Mouse (Mus musculus): ENCODE measurements around the gene Cacna1d.

Gene Cacna1d

GRCm38 (mm10) chr14:30272976-30273375, 218.3 kb downstream of the Cacna1d start:
- intact Hi-C loops (cut with DNase I) = no loop called here

- intact Hi-C loops (cut with DNase I) = no loop called here
Measured at GRCm38 (mm10) chr14:30272523-30272922, 218.7 kb downstream of the Cacna1d start.

- intact Hi-C loops (cut with DNase I) = no loop called here
Measured at GRCm38 (mm10) chr14:30271856-30272255, 219.4 kb downstream of the Cacna1d start.

GRCm38 (mm10) chr14:30270350-30270749, 220.9 kb downstream of the Cacna1d start:
- intact Hi-C loops (cut with DNase I) = no loop called here

- intact Hi-C loops (cut with DNase I) = no loop called here
Measured at GRCm38 (mm10) chr14:30265728-30266127, 225.5 kb downstream of the Cacna1d start.

- intact Hi-C loops (cut with DNase I) = no loop called here
Measured at GRCm38 (mm10) chr14:30261561-30262251, 229.5 kb downstream of the Cacna1d start.

GRCm38 (mm10) chr14:30257626-30258025, 233.6 kb downstream of the Cacna1d start:
- intact Hi-C loops (cut with DNase I) = no loop called here

GRCm38 (mm10) chr14:30256486-30256885, 234.8 kb downstream of the Cacna1d start:
- intact Hi-C loops (cut with DNase I) = no loop called here

- intact Hi-C loops (cut with DNase I) = no loop called here
Measured at GRCm38 (mm10) chr14:30255701-30256400, 235.4 kb downstream of the Cacna1d start.

- intact Hi-C loops (cut with DNase I) = no loop called here
Measured at GRCm38 (mm10) chr14:30254776-30255175, 236.5 kb downstream of the Cacna1d start.

GRCm38 (mm10) chr14:30252824-30253223, 238.4 kb downstream of the Cacna1d start:
- intact Hi-C loops (cut with DNase I) = no loop called here

GRCm38 (mm10) chr14:30251351-30251750, 239.9 kb downstream of the Cacna1d start:
- intact Hi-C loops (cut with DNase I) = no loop called here

GRCm38 (mm10) chr14:30249591-30249990, 241.7 kb downstream of the Cacna1d start:
- intact Hi-C loops (cut with DNase I) = no loop called here

- intact Hi-C loops (cut with DNase I) = no loop called here
Measured at GRCm38 (mm10) chr14:30248811-30249210, 242.4 kb downstream of the Cacna1d start.

GRCm38 (mm10) chr14:30248121-30248520, 243.1 kb downstream of the Cacna1d start:
- intact Hi-C loops (cut with DNase I) = no loop called here

- intact Hi-C loops (cut with DNase I) = no loop called here
Measured at GRCm38 (mm10) chr14:30247606-30248005, 243.6 kb downstream of the Cacna1d start.

GRCm38 (mm10) chr14:30244776-30245175, 246.5 kb downstream of the Cacna1d start:
- intact Hi-C loops (cut with DNase I) = no loop called here

GRCm38 (mm10) chr14:30242818-30243205, 248.4 kb downstream of the Cacna1d start:
- intact Hi-C loops (cut with DNase I) = no loop called here

GRCm38 (mm10) chr14:30242166-30242817, 249.0 kb downstream of the Cacna1d start:
- intact Hi-C loops (cut with DNase I) = no loop called here

- intact Hi-C loops (cut with DNase I) = no loop called here
Measured at GRCm38 (mm10) chr14:30240916-30241515, 250.2 kb downstream of the Cacna1d start.

- intact Hi-C loops (cut with DNase I) = no loop called here
Measured at GRCm38 (mm10) chr14:30238807-30239206, 252.4 kb downstream of the Cacna1d start.

GRCm38 (mm10) chr14:30225161-30225560, 266.1 kb downstream of the Cacna1d start:
- intact Hi-C loops (cut with DNase I) = no loop called here

Data from adrenal gland (tissue).